Mouse (Mus musculus) adrenal gland, postnatal 25 days (tissue): Measurements from ENCODE around the gene Aldh6a1. TPM values are rescaled to one million over a fixed set of nuclear protein-coding genes. Genes with fewer than 3 reads are reported as not detected.

Source experiments
- total RNA-seq: library from RNA; stranded (reverse); gene quantifications from 2 replicates; pipeline ENCODE4 v1.2.3, GENCODE M21; 2021

Aldh6a1 gene
- total RNA-seq, 1 experiment from 2014 or later, result 187 TPM

Other genes starting within 250 kb of the Aldh6a1 start
- gene Elmsan1, start 232.1 kb downstream of the Aldh6a1 start, total RNA-seq, result 22.3 and 32.8 TPM in 2 replicates
- gene Ptgr2, start 165.8 kb downstream of the Aldh6a1 start, total RNA-seq, result 74.9 and 93.1 TPM in 2 replicates
- 41.4 and 42.0 TPM in 2 replicates for gene Zfp410, start 134.2 kb downstream of the Aldh6a1 start, total RNA-seq
- gene Coq6, start 89.3 kb downstream of the Aldh6a1 start, total RNA-seq, result 53.9 and 67.3 TPM in 2 replicates
- 2.9 and 3.0 TPM in 2 replicates for gene Fam161b, start 89.2 kb downstream of the Aldh6a1 start, total RNA-seq
- 137 and 159 TPM in 2 replicates for gene Entpd5, start 42.0 kb downstream of the Aldh6a1 start, total RNA-seq
- gene Bbof1, start 41.9 kb downstream of the Aldh6a1 start, total RNA-seq, result 3.5 and 4.3 TPM in 2 replicates
- 17.9 and 19.3 TPM in 2 replicates for gene Rnf113a2, start 33.8 kb downstream of the Aldh6a1 start, total RNA-seq
- 18.1 and 18.5 TPM in 2 replicates for gene Lin52, start 418 bp upstream of the Aldh6a1 start, total RNA-seq
- not detected in 2 replicates for gene Vsx2, start 118.8 kb upstream of the Aldh6a1 start, total RNA-seq
- 18.1 and 21.0 TPM in 2 replicates for gene Abcd4, start 166.4 kb upstream of the Aldh6a1 start, total RNA-seq
- not detected in 2 replicates for gene Vrtn, start 190.0 kb upstream of the Aldh6a1 start, total RNA-seq
- not detected in 2 replicates for gene Syndig1l, start 247.8 kb upstream of the Aldh6a1 start, total RNA-seq